Mouse (Mus musculus): ENCODE data around the gene Rimklb. TPM values are rescaled to one million over a fixed set of nuclear protein-coding genes. Genes with fewer than 3 reads are reported as not detected.

Gene Rimklb
- polyA plus RNA-seq, 1 experiment from 2014 or later: 44.2 TPM

Other genes starting within 250 kb of the Rimklb start
- 0.21 TPM in 1 of 2 replicates, not detected in the other for gene Klrg1, start 215.9 kb downstream of the Rimklb start, polyA plus RNA-seq (2016; fragmentation: Nextera tagmentation; extraction: Ambion mirVana)
- gene M6pr, start 190.0 kb downstream of the Rimklb start, polyA plus RNA-seq (2016; fragmentation: Nextera tagmentation; extraction: Ambion mirVana): 78.8 and 91.0 TPM in 2 replicates
- gene Phc1, start 158.2 kb downstream of the Rimklb start, polyA plus RNA-seq (2016; fragmentation: Nextera tagmentation; extraction: Ambion mirVana): 25.9 and 29.7 TPM in 2 replicates
- 0.40 and 1.1 TPM in 2 replicates for gene Mfap5, start 7.1 kb upstream of the Rimklb start, polyA plus RNA-seq (2016; fragmentation: Nextera tagmentation; extraction: Ambion mirVana)
- not detected in 2 replicates for gene Aicda, start 55.0 kb upstream of the Rimklb start, polyA plus RNA-seq (2016; fragmentation: Nextera tagmentation; extraction: Ambion mirVana)
- gene Apobec1, start 103.7 kb upstream of the Rimklb start, polyA plus RNA-seq (2016; fragmentation: Nextera tagmentation; extraction: Ambion mirVana): 1.1 and 2.1 TPM in 2 replicates
- 0.24 TPM in 1 of 2 replicates, not detected in the other for gene Gdf3, start 111.3 kb upstream of the Rimklb start, polyA plus RNA-seq (2016; fragmentation: Nextera tagmentation; extraction: Ambion mirVana)
- gene Dppa3, start 127.6 kb upstream of the Rimklb start, polyA plus RNA-seq (2016; fragmentation: Nextera tagmentation; extraction: Ambion mirVana): not detected in 2 replicates
- 0.12 and 0.24 TPM in 2 replicates for gene Nanog, start 208.7 kb upstream of the Rimklb start, polyA plus RNA-seq (2016; fragmentation: Nextera tagmentation; extraction: Ambion mirVana)